In genomic region chr16:43922024-43922423, GRCm38 (mm10) we compare ENCODE assay signal across 23 mouse cellular contexts.
"Had no signal": no experiment of that assay in that cellular context is flagged by ENCODE, and none has a peak within 500 bp of the region (broad histone marks: within the 10 kb centered on the region; RNA-seq: fewer than 3 reads in every experiment).

No protein-coding gene starts in this region.

- ATAC-seq: inflammation-experienced regulatory T-cells, adult 6 months; intestine, postnatal 0 days; liver, embryonic 12.5 days had no signal

- H3K9ac ChIP-seq: limb, embryonic 13.5 days; liver, embryonic 12.5 days; liver, embryonic 15.5 days; lung, embryonic 15.5 days; neural tube, embryonic 12.5 days; neural tube, embryonic 15.5 days; stomach, embryonic 15.5 days had no signal

- H3K27ac ChIP-seq: kidney, postnatal 0 days; limb, embryonic 10.5 days; limb, embryonic 13.5 days; liver, embryonic 12.5 days; liver, embryonic 15.5 days; lung, embryonic 15.5 days; neural tube, embryonic 12.5 days; neural tube, embryonic 15.5 days; stomach, embryonic 15.5 days had no signal

- H3K36me3 ChIP-seq: limb, embryonic 10.5 days; limb, embryonic 13.5 days; liver, embryonic 12.5 days; liver, embryonic 15.5 days; lung, embryonic 15.5 days; neural tube, embryonic 12.5 days; neural tube, embryonic 15.5 days; stomach, embryonic 15.5 days had no signal

- H3K4me1 ChIP-seq: limb, embryonic 10.5 days; limb, embryonic 13.5 days; liver, embryonic 12.5 days; liver, embryonic 15.5 days; lung, embryonic 15.5 days; neural tube, embryonic 12.5 days; neural tube, embryonic 15.5 days; stomach, embryonic 15.5 days had no signal

- H3K4me2 ChIP-seq: limb, embryonic 13.5 days; liver, embryonic 12.5 days; liver, embryonic 15.5 days; lung, embryonic 15.5 days; neural tube, embryonic 12.5 days; neural tube, embryonic 15.5 days; stomach, embryonic 15.5 days had no signal

- H3K27me3 ChIP-seq: limb, embryonic 13.5 days; liver, embryonic 12.5 days; liver, embryonic 15.5 days; lung, embryonic 15.5 days; megakaryocyte, embryonic 14.5 days; neural tube, embryonic 12.5 days; neural tube, embryonic 15.5 days; stomach, embryonic 15.5 days had no signal

- H3K9me3 ChIP-seq: limb, embryonic 10.5 days; limb, embryonic 13.5 days; liver, embryonic 12.5 days; liver, embryonic 15.5 days; lung, embryonic 15.5 days; megakaryocyte, embryonic 14.5 days; neural tube, embryonic 12.5 days; neural tube, embryonic 15.5 days; stomach, embryonic 15.5 days had no signal

- DNase-seq: kidney, adult 2 months; kidney, postnatal 36 days; layer of hippocampus, adult 9-11 months; liver; lung, adult 18-20 months; lung, postnatal 10 days; lung, postnatal 36 days; right cerebral cortex, adult 18-20 months; right cerebral cortex, postnatal 14 days; right cerebral cortex, postnatal 4 days; thymus, postnatal 25 days had no signal

- H3K4me3 ChIP-seq: limb, embryonic 10.5 days; limb, embryonic 13.5 days; liver, embryonic 12.5 days; liver, embryonic 15.5 days; lung, embryonic 15.5 days; megakaryocyte, embryonic 14.5 days; neural tube, embryonic 12.5 days; neural tube, embryonic 15.5 days; stomach, embryonic 15.5 days had no signal
